Mouse (Mus musculus): Measurements from ENCODE around the gene Eif3f. TPM values are rescaled to one million over a fixed set of nuclear protein-coding genes. Genes with fewer than 3 reads are reported as not detected.
A peak's percentile ranks its signal among the peaks of the same experiment; 100 is the strongest.

Gene Eif3f
- total and polyA plus RNA-seq, 3 experiments: 145 to 283 (median 226) TPM

DNA sequence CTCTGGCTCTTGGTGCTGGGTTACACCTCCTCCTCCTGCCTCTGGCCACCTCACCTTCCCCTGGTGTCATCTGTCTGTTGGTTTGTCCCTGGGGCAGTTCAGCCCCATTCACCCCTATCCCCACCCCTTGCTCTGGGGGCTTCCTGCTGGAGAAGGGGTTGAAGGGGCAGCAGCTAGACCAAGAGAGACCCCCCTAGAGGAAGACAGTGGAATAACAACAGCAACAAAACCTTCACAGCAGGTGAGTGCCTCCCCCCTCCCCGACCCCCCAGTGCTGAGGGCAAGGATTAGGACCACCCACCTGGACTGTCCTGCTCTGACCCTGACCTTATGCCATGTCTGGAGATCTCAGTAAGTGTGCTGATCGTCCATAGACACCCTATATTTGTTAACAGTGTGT, 31.8 kb downstream of the Eif3f start:
- Histone ChIP-seq H3K79me2 (ENCODE audit: control insufficient read depth, insufficient read depth, low read length, poor library complexity) (no peaks in the 10 kb centered on the region), H3K36me3 (ENCODE audit: control insufficient read depth in 1 of 2, insufficient read depth in 2 of 2, low read length in 2 of 2) (no peaks in the 10 kb centered on the region), H3K9me3 (replicated peaks; ENCODE audit: insufficient read depth, low read length) (no peaks in the 10 kb centered on the region), H3K27me3 (ENCODE audit: control insufficient read depth in 1 of 2, insufficient read depth in 2 of 2, low read length in 2 of 2) (no peaks in the 10 kb centered on the region; a peak in 1 of 4 replicates), H3K4me3 (ENCODE audit: control insufficient read depth in 1 of 2, insufficient read depth in 1 of 2, low read depth in 2 of 2, low read length in 2 of 2) (no peak overlapping the region), H3K27ac (ENCODE audit: control insufficient read depth, low read depth, low read length) (no peak overlapping the region), H3K9ac (ENCODE audit: control insufficient read depth, low read depth, low read length, poor library complexity, severe bottlenecking) (no peak overlapping the region), H3K4me1 (ENCODE audit: control insufficient read depth in 1 of 2, insufficient read depth in 2 of 2, low read length in 2 of 2) (no peaks in the 10 kb centered on the region; a peak in 1 of 4 replicates)
- TF ChIP-seq MYC (IDR thresholded peaks at IDR 0.05; ENCODE audit: low read depth, low read length) (no peak), CTCF (IDR thresholded peaks at IDR 0.05 in 2 of 3, conservative IDR thresholded peaks at IDR 0.05 in 1 of 3; ENCODE audit: control insufficient read depth in 1 of 3, insufficient read depth in 1 of 3, low read depth in 2 of 3, low read length in 3 of 3, poor library complexity in 1 of 3, severe bottlenecking in 1 of 3) (peak; percentile 9 to 27 (median 17); a peak in 3 of 6 replicates)
- no peak for DNase-seq (ENCODE audit: low read depth, low spot score)

DNA sequence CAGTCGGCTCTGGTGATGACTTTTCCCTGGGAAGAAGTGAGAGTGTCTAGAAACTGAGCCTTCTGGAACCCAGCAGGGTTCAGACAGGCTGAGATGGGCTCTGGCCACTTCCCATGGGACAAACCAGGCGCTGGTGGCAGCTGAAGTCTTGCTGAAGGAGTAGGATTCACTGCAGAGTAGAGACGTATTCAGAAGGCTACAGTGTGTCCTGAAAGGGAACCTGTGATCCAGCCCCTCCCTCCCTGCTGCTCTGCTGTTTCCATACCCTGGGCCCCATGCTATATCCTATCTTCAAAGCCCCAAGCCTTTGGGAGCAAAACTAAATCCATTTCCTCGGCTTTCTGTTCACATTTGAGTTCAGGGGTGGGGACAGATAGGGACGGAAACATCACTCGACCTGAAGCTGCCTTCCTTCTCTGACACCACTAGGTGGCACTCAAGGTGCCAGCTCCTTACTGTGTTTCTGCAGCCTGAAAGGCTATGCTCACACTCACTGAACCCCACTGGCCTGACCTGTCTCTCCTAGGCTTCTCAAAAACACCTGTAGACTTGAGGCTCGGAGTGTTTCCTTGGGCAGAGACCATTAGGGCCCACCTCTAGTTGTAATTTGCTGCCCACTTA, 32.6 kb downstream of the Eif3f start:
- H3K36me3 ChIP-seq (ENCODE audit: control insufficient read depth in 1 of 2, insufficient read depth in 2 of 2, low read length in 2 of 2): no peaks in the 10 kb centered on the region
- peak; percentile 62 for DNase-seq (ENCODE audit: low read depth, low spot score)
- no peaks in the 10 kb centered on the region; a peak in 1 of 4 replicates for H3K27me3 ChIP-seq (ENCODE audit: control insufficient read depth in 1 of 2, insufficient read depth in 2 of 2, low read length in 2 of 2)
- H3K4me1 ChIP-seq (ENCODE audit: control insufficient read depth in 1 of 2, insufficient read depth in 2 of 2, low read length in 2 of 2): no peaks in the 10 kb centered on the region; a peak in 1 of 4 replicates
- peak overlapping the region; percentile 6; the same call in 1 of the 2 replicates for H3K9ac ChIP-seq (ENCODE audit: control insufficient read depth, low read depth, low read length, poor library complexity, severe bottlenecking)
- H3K9me3 ChIP-seq (replicated peaks; ENCODE audit: insufficient read depth, low read length): no peaks in the 10 kb centered on the region
- H3K27ac ChIP-seq (ENCODE audit: control insufficient read depth, low read depth, low read length): no peak overlapping the region
- no peaks in the 10 kb centered on the region for H3K79me2 ChIP-seq (ENCODE audit: control insufficient read depth, insufficient read depth, low read length, poor library complexity)
- TF ChIP-seq SMC3 (IDR thresholded peaks at IDR 0.05; ENCODE audit: low read depth, low read length) (peak; percentile 72), CTCF (IDR thresholded peaks at IDR 0.05 in 2 of 3, conservative IDR thresholded peaks at IDR 0.05 in 1 of 3; ENCODE audit: control insufficient read depth in 1 of 3, insufficient read depth in 1 of 3, low read depth in 2 of 3, low read length in 3 of 3, poor library complexity in 1 of 3, severe bottlenecking in 1 of 3) (peak; percentile 73 to 82 (median 81)), RAD21 (IDR thresholded peaks at IDR 0.05; ENCODE audit: low read depth, low read length) (peak; percentile 53), MYB (IDR thresholded peaks at IDR 0.05; ENCODE audit: low read depth, low read length) (no peak), MAX (IDR thresholded peaks at IDR 0.05; ENCODE audit: low read length) (no peak), JUND (IDR thresholded peaks at IDR 0.05; ENCODE audit: low read depth, low read length) (no peak), ZC3H11A (IDR thresholded peaks at IDR 0.05; ENCODE audit: low read depth, low read length) (peak; percentile 28), POLR2A (IDR thresholded peaks at IDR 0.05; ENCODE audit: control insufficient read depth in 1 of 2, insufficient read depth in 1 of 2, low read depth in 1 of 2, low read length in 2 of 2, poor library complexity in 1 of 2) (no peak)
- no peak overlapping the region for H3K4me3 ChIP-seq (ENCODE audit: control insufficient read depth in 1 of 2, insufficient read depth in 1 of 2, low read depth in 2 of 2, low read length in 2 of 2)

DNA sequence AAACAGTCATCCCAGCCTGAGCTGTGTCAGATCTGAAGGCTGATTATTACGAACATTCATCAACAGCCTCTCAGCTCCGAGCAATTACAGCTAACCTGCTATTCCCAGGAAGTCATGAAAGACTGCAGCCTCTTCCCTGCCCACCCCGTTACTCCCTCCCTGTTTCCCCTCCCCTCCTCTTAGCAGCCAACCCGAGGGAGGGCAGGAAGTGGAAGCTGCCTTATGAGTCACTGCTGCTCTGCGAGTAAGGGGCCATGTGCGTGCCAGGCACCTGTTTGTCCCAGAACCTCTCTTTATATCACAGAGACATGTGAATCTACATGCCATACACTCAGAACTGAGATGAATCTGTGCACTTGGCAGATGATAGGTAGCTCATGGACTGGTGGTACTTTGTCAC, 34.0 kb downstream of the Eif3f start:
- Histone ChIP-seq H3K27me3 (ENCODE audit: control insufficient read depth in 1 of 2, insufficient read depth in 2 of 2, low read length in 2 of 2) (no peaks in the 10 kb centered on the region; a peak in 1 of 4 replicates), H3K4me1 (ENCODE audit: control insufficient read depth in 1 of 2, insufficient read depth in 2 of 2, low read length in 2 of 2) (no peaks in the 10 kb centered on the region; a peak in 1 of 4 replicates), H3K27ac (ENCODE audit: control insufficient read depth, low read depth, low read length) (no peak overlapping the region), H3K9ac (ENCODE audit: control insufficient read depth, low read depth, low read length, poor library complexity, severe bottlenecking) (no peak overlapping the region), H3K36me3 (ENCODE audit: control insufficient read depth in 1 of 2, insufficient read depth in 2 of 2, low read length in 2 of 2) (no peaks in the 10 kb centered on the region), H3K79me2 (ENCODE audit: control insufficient read depth, insufficient read depth, low read length, poor library complexity) (no peaks in the 10 kb centered on the region), H3K4me3 (ENCODE audit: control insufficient read depth in 1 of 2, insufficient read depth in 1 of 2, low read depth in 2 of 2, low read length in 2 of 2) (no peak overlapping the region), H3K9me3 (replicated peaks; ENCODE audit: insufficient read depth, low read length) (no peaks in the 10 kb centered on the region)
- no peak for TF ChIP-seq NRF1 (IDR thresholded peaks at IDR 0.05; ENCODE audit: insufficient read depth, low read depth, low read length, poor library complexity, severe bottlenecking)
- TF ChIP-seq MYB (IDR thresholded peaks at IDR 0.05; ENCODE audit: low read depth, low read length): no peak
- TF ChIP-seq POLR2AphosphoS5 (IDR thresholded peaks at IDR 0.05; ENCODE audit: borderline replicate concordance, low read depth, low read length): no peak
- no peak for TF ChIP-seq CHD1 (IDR thresholded peaks at IDR 0.05; ENCODE audit: low read depth, low read length)
- no peak for TF ChIP-seq MYC (IDR thresholded peaks at IDR 0.05; ENCODE audit: low read depth, low read length)
- TF ChIP-seq MAZ (IDR thresholded peaks at IDR 0.05; ENCODE audit: low read depth, low read length): no peak
- no peak for TF ChIP-seq UBTF (IDR thresholded peaks at IDR 0.05; ENCODE audit: borderline replicate concordance, insufficient read depth, low read depth, low read length)
- no peak for TF ChIP-seq RAD21 (IDR thresholded peaks at IDR 0.05; ENCODE audit: low read depth, low read length)
- TF ChIP-seq RCOR1 (IDR thresholded peaks at IDR 0.05; ENCODE audit: low read depth, low read length): no peak
- no peak for TF ChIP-seq EP300 (IDR thresholded peaks at IDR 0.05; ENCODE audit: low read depth in 1 of 2, low read length in 2 of 2)
- no peak for DNase-seq (ENCODE audit: low read depth, low spot score)

Data from MEL (cell line).